Mouse (Mus musculus) left cerebral cortex, adult 8-10 months (tissue): ENCODE data around the gene Gga3. TPM values are rescaled to one million over a fixed set of nuclear protein-coding genes. Genes with fewer than 3 reads are reported as not detected.

Experiments
- DNase-seq, 2 experiments: peaks; one replicate each; pipeline ENCODE4 v3.0.0; 2022; ENCODE audit warnings: low spot score in 2 of 2
- total RNA-seq, 4 experiments: library from RNA; stranded (reverse); gene quantifications; 2 replicates each; pipeline ENCODE4 v1.2.4; 2022

Gene Gga3
- total RNA-seq, 4 experiments from 2014 or later, result 73.8 to 92.9 (median 89.0) TPM

- no peak for DNase-seq
Observed at GRCm38 (mm10) chr11:115631505-115631890, 27.6 kb upstream of the Gga3 start.

DNA sequence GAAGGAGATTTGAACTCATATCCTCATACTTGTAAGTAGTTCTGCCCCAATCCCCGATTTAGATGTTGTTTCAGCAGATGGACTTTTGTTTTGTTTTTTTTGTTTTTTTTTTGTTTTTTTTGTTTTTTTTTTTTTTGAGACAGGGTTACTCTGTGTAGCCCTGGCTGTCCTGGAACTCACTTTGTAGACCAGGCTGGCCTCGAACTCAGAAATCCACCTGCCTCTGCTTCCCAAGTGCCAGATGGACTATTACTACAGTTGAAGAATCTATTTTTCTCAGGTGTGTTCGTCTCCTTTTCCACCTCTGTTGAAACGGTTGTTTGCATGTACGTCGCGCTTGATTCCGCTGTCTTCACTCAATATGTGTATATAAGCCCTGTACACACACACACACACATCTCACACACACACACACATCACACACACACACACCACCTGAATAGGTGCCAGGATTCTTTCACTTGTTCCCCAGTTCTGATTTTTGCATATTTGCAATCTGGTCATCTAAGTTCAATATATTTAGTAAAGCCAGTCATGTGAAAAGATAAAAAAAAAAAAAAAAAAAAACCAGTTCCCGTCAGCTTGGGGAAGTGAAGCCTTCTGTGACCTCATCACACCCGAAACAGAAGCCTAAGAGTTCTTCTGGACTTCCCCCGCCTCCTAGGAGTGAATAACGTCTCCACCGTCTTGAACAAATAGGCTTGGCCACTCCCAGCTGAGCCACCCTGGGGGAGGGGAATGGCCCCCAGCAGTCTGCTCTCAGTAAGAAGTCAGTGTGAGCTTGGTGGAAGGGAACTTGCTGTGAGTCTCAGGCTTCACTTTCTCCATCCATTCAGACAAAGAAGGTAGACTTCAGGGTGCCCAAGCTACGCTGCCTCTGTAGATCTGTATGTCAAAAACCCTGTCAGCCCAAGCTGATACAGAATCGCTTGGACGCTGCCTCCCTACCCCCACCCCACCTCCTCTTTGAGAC, 27.0 kb upstream of the Gga3 start:
- DNase-seq, result no peak

GRCm38 (mm10) chr11:115629734-115630531, 26.1 kb upstream of the Gga3 start:
- no peak for DNase-seq

DNA sequence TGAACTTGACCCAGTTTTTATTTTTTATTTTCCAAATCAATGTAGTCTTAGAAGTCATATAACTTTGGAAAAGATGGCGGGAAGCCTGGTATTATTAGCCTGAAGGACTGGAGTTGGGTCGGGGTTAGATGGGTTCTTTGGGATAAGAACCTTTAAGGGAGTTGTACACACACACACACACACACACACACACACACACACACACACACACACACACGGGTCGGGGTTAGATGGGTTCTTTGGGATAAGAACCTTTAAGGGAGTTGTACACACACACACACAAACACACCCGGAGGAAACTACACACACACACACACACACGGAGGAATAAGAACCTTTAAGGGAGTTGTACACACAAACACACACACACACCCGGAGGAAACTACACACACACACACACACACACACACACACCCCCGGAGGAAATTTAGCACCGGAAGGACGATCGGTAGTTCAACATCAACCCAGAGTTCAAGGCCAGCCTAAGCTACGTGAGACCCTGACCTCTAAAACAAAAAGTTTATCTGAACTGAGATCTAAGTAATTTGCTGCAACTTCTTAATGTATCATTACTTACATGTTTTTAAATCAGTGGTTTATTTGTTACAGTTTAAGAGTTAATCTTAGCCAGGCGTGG, 24.7 kb upstream of the Gga3 start:
- no peak for DNase-seq

- peak; percentile 99 to 100 for DNase-seq
Observed at GRCm38 (mm10) chr11:115627705-115628464, 24.0 kb upstream of the Gga3 start, which contains the start of gene Slc25a19. Gene Slc25a19 (minus strand): TSS chr11:115628295.

DNA sequence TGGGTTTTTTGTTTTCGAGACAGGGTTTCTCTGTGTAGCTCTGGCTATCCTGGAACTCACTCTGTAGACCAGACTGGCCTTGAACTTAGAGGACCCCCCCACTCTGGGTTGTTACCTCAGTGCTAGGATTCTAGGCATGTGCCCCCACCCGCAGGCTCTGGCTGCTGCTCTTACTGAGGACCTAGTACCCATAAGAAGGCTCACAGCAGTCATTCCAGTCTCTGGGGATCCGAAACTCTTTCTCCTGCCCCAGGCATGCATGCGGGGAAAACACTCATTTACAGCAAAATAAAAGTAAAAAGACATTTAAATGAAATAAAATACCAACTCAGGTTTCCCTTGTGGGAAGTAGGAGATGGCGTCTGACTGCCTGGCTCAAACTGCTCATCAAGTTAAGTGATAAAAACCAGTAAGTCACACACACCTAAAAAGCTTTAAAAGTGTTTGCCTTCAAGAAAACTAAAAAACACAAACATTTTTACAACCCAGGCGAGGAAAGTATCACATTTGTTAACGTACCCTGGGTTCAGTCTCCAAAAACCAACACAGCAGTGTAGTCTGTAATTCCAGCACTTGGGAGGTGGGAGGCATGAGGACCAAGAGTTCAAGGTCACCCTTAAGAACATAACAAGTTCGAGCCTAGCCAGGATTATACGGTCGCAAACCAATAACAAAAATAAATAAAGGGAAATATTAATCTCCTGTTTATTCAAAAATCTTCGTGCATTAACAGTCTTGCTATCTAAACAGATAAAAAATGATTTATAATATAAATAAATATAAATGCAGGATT, 23.2 kb upstream of the Gga3 start:
- no peak for DNase-seq

GRCm38 (mm10) chr11:115625877-115626276, 22.0 kb upstream of the Gga3 start:
- no peak for DNase-seq

DNA sequence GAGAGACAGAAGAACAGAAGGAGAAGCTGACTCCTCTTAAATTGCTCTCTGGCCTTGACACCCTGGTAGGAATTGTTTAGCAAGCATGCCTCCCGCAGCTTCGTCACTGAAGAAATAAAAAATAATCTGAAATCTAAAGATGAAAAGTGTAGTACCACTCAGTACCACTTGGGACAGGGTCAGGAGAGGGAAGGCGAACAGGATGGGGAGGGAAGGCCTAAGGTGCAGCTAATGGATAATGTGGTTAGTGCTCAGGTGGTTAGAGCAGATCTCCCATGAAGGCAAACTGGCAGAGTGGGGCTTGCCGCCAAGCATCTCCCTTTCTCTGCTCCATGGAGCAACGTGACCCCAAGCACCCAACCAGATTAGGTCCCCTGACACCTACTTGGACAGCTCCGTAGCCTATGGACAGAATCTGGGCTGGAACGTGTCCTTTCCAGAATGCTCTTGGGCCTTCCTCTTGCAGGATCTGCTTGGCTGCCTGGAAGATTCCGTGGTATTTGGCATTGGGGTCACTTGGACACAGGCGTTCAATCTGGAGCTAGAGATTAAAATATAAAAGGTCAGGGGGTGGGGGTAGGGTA, 19.7 kb upstream of the Gga3 start:
- no peak for DNase-seq

DNA sequence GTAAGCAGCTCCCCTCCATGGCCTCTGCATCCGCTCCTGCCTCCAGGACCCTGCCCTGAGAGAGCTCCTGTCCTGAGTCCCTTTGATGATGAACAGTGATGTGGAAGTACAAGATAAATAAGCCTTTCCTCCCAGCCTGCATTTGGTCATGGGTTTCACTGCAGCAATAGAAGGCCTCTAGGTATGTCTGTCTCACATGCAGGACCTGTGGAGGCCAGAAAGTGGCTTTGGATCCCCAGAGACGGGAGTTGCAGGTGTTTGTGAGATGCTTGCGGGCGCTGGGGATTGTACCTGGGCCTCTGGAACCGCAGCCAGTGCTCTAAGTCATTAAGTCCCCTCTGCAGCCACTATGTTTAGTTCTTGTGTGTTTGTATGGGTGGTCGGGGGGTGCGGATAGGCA, 16.1 kb upstream of the Gga3 start:
- no peak for DNase-seq

GRCm38 (mm10) chr11:115618732-115619516, 15.1 kb upstream of the Gga3 start:
- no peak for DNase-seq

DNA sequence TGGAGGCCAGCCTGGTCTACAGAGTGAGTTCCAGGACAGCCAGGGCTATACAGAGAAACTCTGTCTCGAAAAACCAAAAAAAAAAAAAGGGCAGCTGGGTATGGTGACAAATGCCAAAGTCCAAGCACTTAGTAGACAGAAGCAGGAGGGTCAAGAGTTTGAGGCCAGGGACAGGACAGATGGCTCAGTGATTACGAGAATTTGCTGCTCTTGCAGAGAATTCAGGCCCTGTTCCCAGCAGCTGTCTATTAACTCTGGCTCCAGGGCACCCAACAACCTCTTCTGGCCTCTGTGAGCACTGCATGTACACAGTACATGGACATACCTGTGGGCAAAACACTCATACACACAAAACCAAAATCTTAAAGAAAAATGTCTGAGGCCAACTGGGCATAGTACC, 14.2 kb upstream of the Gga3 start:
- DNase-seq, result no peak

DNA sequence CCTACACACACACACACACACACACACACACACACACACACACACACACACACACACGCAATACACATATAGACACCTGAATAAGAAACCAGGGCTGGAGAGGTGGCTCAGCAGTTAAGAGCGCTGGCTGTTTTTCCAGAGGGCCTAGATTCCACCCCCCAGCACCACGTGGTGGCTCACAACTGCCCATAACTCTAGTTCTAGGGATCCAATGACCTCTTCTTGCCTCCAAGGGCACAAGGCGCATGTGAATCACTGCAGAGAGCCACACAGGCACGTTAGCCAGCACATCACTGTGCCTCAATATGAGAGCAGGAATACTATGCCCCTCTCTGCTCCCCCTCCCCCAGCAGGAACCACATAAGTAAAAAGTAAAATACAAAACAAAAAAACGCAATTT, 13.0 kb upstream of the Gga3 start:
- DNase-seq, result no peak

DNA sequence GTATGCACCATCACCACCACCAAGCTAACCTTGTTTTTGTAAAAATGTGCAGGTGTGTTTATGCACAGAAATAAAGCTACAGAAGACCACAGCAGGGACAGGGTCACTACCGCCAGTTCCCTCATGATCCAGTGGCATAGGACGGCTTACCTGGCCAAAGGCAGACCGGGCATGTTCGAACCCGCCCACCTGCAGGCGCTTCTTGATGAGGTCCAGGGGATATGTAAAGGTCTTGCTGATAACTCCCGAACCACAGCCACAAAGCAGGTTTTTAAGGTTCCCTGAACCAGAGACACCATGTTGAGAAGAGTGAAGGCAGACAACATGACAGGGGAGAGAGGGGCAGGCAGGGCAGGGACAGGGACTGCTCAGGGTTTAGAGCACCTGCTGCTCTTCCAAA, 12.5 kb upstream of the Gga3 start:
- no peak for DNase-seq

DNA sequence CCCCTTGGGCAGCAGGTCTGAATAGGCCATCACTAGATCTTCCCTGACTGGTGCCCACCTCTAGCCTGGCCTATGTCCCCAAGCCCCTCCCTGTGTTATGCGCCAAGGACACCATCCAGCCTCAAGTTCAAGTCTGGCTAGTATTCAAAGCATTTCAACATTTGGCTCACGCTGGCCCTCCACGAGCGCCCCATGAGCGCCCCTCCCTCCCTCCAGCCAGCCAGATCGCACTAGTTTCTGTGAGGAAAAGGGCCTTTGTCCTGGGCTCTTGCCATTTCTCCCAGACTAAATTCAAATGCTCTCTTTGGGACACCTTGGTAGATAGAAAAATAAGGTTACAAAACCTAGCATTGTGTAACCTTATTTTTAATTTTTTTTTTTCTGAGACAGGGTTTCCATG, 12.0 kb upstream of the Gga3 start:
- DNase-seq, result no peak

DNA sequence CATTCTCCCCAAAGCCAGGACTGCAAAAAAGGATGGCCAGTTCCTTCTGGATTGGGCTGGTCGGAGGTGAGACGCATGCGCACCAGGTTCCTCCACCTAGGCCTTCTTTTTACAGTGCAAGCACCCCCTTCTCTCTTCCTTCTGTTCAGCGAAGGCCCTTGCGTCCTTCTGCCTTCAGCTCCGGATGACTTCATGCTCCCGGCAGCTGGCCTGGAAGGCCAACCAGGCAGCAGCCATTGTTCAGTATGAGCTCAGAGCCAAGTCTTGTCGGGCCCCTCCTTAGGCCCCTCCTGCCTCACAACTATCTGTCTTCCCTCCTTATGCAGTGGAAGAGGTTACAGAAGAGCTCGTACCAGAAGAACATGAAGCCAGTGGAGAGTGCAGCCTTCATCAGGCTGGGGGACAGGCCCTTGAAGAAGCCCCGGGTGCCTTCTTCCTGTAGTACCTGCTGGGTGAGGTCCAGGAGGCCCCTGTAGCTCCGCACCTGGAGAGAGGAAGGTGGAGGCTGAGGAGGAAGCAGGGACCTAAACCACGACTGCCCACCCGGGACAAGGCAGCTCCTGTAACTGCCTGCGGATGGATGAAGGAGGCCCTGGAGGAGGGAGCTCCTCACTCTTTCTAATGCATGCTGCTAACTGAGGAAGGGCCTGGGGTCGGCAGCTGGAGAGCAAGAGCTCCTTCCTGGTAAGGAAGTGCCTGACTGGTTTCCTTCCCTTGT, 11.4 kb upstream of the Gga3 start:
- no peak for DNase-seq

DNA sequence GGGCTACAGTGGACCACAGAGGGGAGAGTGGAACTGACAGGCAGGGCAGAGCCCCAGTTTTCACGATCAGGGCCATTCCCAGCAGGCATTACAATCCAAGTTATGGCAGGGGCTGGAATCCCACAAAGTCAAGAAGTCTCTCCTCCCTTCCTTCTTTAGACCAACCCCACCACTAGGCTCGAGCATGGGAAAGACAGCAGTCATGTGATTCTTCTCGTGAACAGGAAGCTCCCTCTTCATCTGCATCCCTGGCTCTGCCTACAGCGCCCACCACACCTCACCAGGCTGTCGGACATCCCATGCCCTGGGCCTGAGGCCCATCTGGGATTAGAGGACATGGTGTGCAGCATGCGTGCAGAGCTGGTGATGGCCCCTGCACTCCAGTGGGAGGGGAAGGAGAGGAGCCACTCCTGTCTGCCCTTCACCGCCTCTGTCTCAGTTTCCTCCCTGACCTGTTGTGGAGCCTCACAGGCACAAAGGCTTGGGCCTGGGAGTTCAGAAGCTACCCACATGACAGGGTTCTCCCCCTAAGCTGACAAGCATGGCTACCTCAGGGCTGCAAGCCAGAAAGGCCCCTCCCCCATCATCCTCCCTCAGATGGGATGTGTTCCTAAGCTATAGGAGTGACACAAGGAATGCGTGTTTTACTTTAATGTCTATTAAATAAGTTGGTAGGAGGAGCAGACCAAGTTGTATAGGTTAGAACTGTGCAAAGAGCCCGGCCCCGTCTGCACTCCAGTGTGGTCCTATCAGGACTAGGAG, 10.7 kb upstream of the Gga3 start:
- DNase-seq, result no peak

- DNase-seq, result no peak
Observed at GRCm38 (mm10) chr11:115613138-115613945, 9.5 kb upstream of the Gga3 start.
